15 mouse cellular contexts compared by ENCODE assay signal in genomic region chr3:147163540-147163939, GRCm38 (mm10).
DNase-seq lines count a peak whose midpoint lies in the region; ATAC-seq lines count a peak whose summit lies in the region.
"Had no signal": no experiment of that assay in that cellular context is flagged by ENCODE, and none has a peak within 500 bp of the region (broad histone marks: within the 10 kb centered on the region; RNA-seq: fewer than 3 reads in every experiment).

No protein-coding gene starts in this region.

- no peak overlapping the region for H3K4me2 ChIP-seq in heart, embryonic 13.5 days
- no peak overlapping the region for H3K4me2 ChIP-seq in heart, embryonic 11.5 days
- H3K4me2 ChIP-seq in limb, embryonic 15.5 days: no peak overlapping the region
- H3K4me2 ChIP-seq in neural tube, embryonic 15.5 days: no peak overlapping the region
- H3K4me2 ChIP-seq: embryonic facial prominence, embryonic 12.5 days; forebrain, embryonic 15.5 days had no signal

- H3K9ac ChIP-seq in heart, embryonic 13.5 days: no peak overlapping the region
- H3K9ac ChIP-seq in heart, embryonic 11.5 days (ENCODE audit: low read depth, low read length): no peak overlapping the region
- no peak overlapping the region for H3K9ac ChIP-seq in limb, embryonic 15.5 days
- H3K9ac ChIP-seq in neural tube, embryonic 15.5 days (replicated peaks): no peak overlapping the region
- H3K9ac ChIP-seq: embryonic facial prominence, embryonic 12.5 days; forebrain, embryonic 15.5 days had no signal

- no peaks in the 10 kb centered on the region for H3K9me3 ChIP-seq in heart, embryonic 13.5 days
- H3K9me3 ChIP-seq in heart, embryonic 11.5 days (replicated peaks; ENCODE audit: control insufficient read depth, low read length): no peaks in the 10 kb centered on the region
- H3K9me3 ChIP-seq in limb, embryonic 15.5 days: no peaks in the 10 kb centered on the region
- no peaks in the 10 kb centered on the region for H3K9me3 ChIP-seq in limb, embryonic 10.5 days (replicated peaks)
- no peaks in the 10 kb centered on the region for H3K9me3 ChIP-seq in neural tube, embryonic 15.5 days (replicated peaks)
- H3K9me3 ChIP-seq: embryonic facial prominence, embryonic 12.5 days; forebrain, embryonic 15.5 days had no signal

- H3K4me3 ChIP-seq in heart, embryonic 13.5 days: no peak overlapping the region
- H3K4me3 ChIP-seq in heart, embryonic 11.5 days (ENCODE audit: low read depth, low read length): no peak overlapping the region
- no peak overlapping the region for H3K4me3 ChIP-seq in limb, embryonic 15.5 days
- H3K4me3 ChIP-seq in limb, embryonic 10.5 days: no peak overlapping the region
- H3K4me3 ChIP-seq in neural tube, embryonic 15.5 days (replicated peaks): no peak overlapping the region
- H3K4me3 ChIP-seq: embryonic facial prominence, embryonic 12.5 days; forebrain, embryonic 15.5 days had no signal

- ATAC-seq in heart, embryonic 13.5 days (ENCODE audit: extremely low read depth, insufficient number of reproducible peaks, low FRiP score, low TSS enrichment): no peak
- ATAC-seq in heart, embryonic 11.5 days (replicated peaks; ENCODE audit: insufficient number of reproducible peaks, low FRiP score, low TSS enrichment): no peak
- ATAC-seq in limb, embryonic 15.5 days (ENCODE audit: insufficient number of reproducible peaks, low FRiP score, low TSS enrichment, low read depth): no peak
- peak; percentile 84 for ATAC-seq in neural tube, embryonic 15.5 days (ENCODE audit: low FRiP score)
- ATAC-seq in granulocyte monocyte progenitor cell, adult 5-6 weeks (replicated peaks; ENCODE audit: poor library complexity, severe bottlenecking): no peak
- ATAC-seq: forebrain, embryonic 15.5 days; inflammation-experienced regulatory T-cells, adult 6 months had no signal

- H3K36me3 ChIP-seq in heart, embryonic 13.5 days: no peaks in the 10 kb centered on the region
- H3K36me3 ChIP-seq in heart, embryonic 11.5 days (ENCODE audit: control insufficient read depth, insufficient read depth, low read length): no peaks in the 10 kb centered on the region
- H3K36me3 ChIP-seq in limb, embryonic 15.5 days: no peaks in the 10 kb centered on the region
- H3K36me3 ChIP-seq in limb, embryonic 10.5 days: no peaks in the 10 kb centered on the region
- H3K36me3 ChIP-seq in neural tube, embryonic 15.5 days: no peaks in the 10 kb centered on the region
- H3K36me3 ChIP-seq: embryonic facial prominence, embryonic 12.5 days; forebrain, embryonic 15.5 days had no signal

- H3K27me3 ChIP-seq in heart, embryonic 13.5 days (replicated peaks): no peaks in the 10 kb centered on the region
- no peaks in the 10 kb centered on the region for H3K27me3 ChIP-seq in heart, embryonic 11.5 days (ENCODE audit: control insufficient read depth, insufficient read depth, low read length)
- H3K27me3 ChIP-seq in limb, embryonic 15.5 days: no peaks in the 10 kb centered on the region
- H3K27me3 ChIP-seq in limb, embryonic 10.5 days (ENCODE audit: low read depth, poor library complexity, severe bottlenecking): no peaks in the 10 kb centered on the region
- no peaks in the 10 kb centered on the region for H3K27me3 ChIP-seq in neural tube, embryonic 15.5 days (replicated peaks)
- H3K27me3 ChIP-seq: embryonic facial prominence, embryonic 12.5 days; forebrain, embryonic 15.5 days had no signal

- H3K27ac ChIP-seq in heart, embryonic 13.5 days (replicated peaks): 0 out of 2 replicates have a peak overlapping the region, but pooled peaks have one; percentile 5
- no peak overlapping the region for H3K27ac ChIP-seq in heart, embryonic 11.5 days (ENCODE audit: low read depth, low read length)
- peak overlapping the region; percentile 63; the same call in 1 of the 2 replicates for H3K27ac ChIP-seq in limb, embryonic 15.5 days
- no peak overlapping the region for H3K27ac ChIP-seq in limb, embryonic 10.5 days
- H3K27ac ChIP-seq in neural tube, embryonic 15.5 days (replicated peaks): peak overlapping the region; percentile 49; the same call in 1 of the 2 replicates
- H3K27ac ChIP-seq: embryonic facial prominence, embryonic 12.5 days; forebrain, embryonic 15.5 days had no signal

- no peak for DNase-seq in limb, embryonic 10.5 days (ENCODE audit: low spot score)
- no peak for DNase-seq in lung, postnatal 10 days
- DNase-seq: adrenal gland, postnatal 14 days; cerebellum, adult 11-12 months; cerebellum, adult 9-10 months; gastrocnemius, postnatal 10 days; heart, postnatal 10 days had no signal

- 0 out of 2 replicates have a peak, but pooled peaks cover 7% of the 10 kb centered on the region for H3K4me1 ChIP-seq in heart, embryonic 13.5 days
- H3K4me1 ChIP-seq in heart, embryonic 11.5 days (ENCODE audit: control insufficient read depth, insufficient read depth, low read length): no peaks in the 10 kb centered on the region
- peaks cover 10% of the 10 kb centered on the region; the same call in 1 of the 2 replicates for H3K4me1 ChIP-seq in limb, embryonic 15.5 days
- H3K4me1 ChIP-seq in limb, embryonic 10.5 days: 0 out of 2 replicates have a peak, but pooled peaks cover 2% of the 10 kb centered on the region
- peaks cover 8% of the 10 kb centered on the region for H3K4me1 ChIP-seq in neural tube, embryonic 15.5 days
- H3K4me1 ChIP-seq: embryonic facial prominence, embryonic 12.5 days had no signal

- WGBS in heart, embryonic 13.5 days: 82% methylated on average over 5 of the region's 5 CpGs
- 92% methylated on average over 5 of the region's 5 CpGs for WGBS in heart, embryonic 11.5 days (ENCODE audit: insufficient replicate concordance)
- WGBS in limb, embryonic 15.5 days: 69% methylated on average over 5 of the region's 5 CpGs
- 91% methylated on average over 5 of the region's 5 CpGs for WGBS in limb, embryonic 10.5 days
- 72% methylated on average over 5 of the region's 5 CpGs for WGBS in neural tube, embryonic 15.5 days

Comparison
In these comparisons a context has a peak if more than half of its experiments do, and no peak if none do; other contexts are left out.
1. H3K27ac ChIP-seq: peak in heart, embryonic 13.5 days (single experiment), limb, embryonic 15.5 days (single experiment) and neural tube, embryonic 15.5 days (single experiment); none in heart, embryonic 11.5 days (single experiment) and limb, embryonic 10.5 days (single experiment).